Mouse (Mus musculus) cerebellum, adult 2 months (tissue): ENCODE measurements around the gene Pitpnm2. TPM values are rescaled to one million over a fixed set of nuclear protein-coding genes. Genes with fewer than 3 reads are reported as not detected.

Source experiments
- DNase-seq, 2 experiments: peaks; one replicate each; pipeline ENCODE4 v3.0.0; 2021
- H3K27ac ChIP-seq: fragments of 200-500 bp; 2 replicates; pipeline ENCODE4 v1.5.1; 2012; ENCODE audit warnings: low read length, control low read depth, inconsistent platforms; ENCODE audit not compliant: insufficient read depth
- H3K27me3 ChIP-seq: fragments of 200-500 bp; 2 replicates; pipeline ENCODE4 v1.6.1; 2012; ENCODE audit warnings: inconsistent platforms, mild to moderate bottlenecking, low read length, moderate library complexity; ENCODE audit not compliant: control insufficient read depth, insufficient read depth
- H3K4me1 ChIP-seq: fragments of 200-500 bp; 2 replicates; pipeline ENCODE4 v1.6.1; 2011; ENCODE audit warnings: low read length; ENCODE audit not compliant: control insufficient read depth, insufficient read depth
- H3K4me3 ChIP-seq: fragments of 200-500 bp; replicated peaks from 2 replicates; pipeline ENCODE3; 2011; ENCODE audit warnings: mild to moderate bottlenecking, low read depth, low read length, control low read depth; ENCODE audit not compliant: insufficient read depth
- CTCF ChIP-seq: fragments of 200-500 bp; IDR thresholded peaks from 2 replicates; pipeline ENCODE4 v1.5.1; 2011; ENCODE audit warnings: low read depth, mild to moderate bottlenecking, control low read depth, low read length, moderate library complexity, borderline replicate concordance; ENCODE audit not compliant: insufficient read depth
- POLR2A ChIP-seq: fragments of 200-500 bp; IDR thresholded peaks from 2 replicates; pipeline ENCODE4 v1.6.1; 2011; ENCODE audit warnings: low read length, control low read depth, borderline replicate concordance; ENCODE audit not compliant: insufficient read depth
- WGBS: fragments of 180-500 bp; shearing (Covaris S2); methylation state at CpG from one replicate; pipeline ENCODE4 v1.1.7; 2018; 5-methylcytosine and 5-hydroxymethylcytosine counted together
- polyA plus RNA-seq: library from polyadenylated mRNA; depleted of rRNA; stranded (reverse); fragments of >200 nt; gene quantifications from 2 replicates; pipeline ENCODE4 v1.2.3, GENCODE M21; 2012

Gene Pitpnm2
- polyA plus RNA-seq, 1 experiment: 54.2 TPM

- 65% methylated on average over 6 of the region's 6 CpGs for WGBS
- Histone ChIP-seq H3K4me1 (peaks cover 36% of the 10 kb centered on the region), H3K4me3 (no peak overlapping the region), H3K27me3 (no peaks in the 10 kb centered on the region), H3K27ac (no peak overlapping the region)
- TF ChIP-seq POLR2A: no peak
- no peak for DNase-seq
Observed at GRCm38 (mm10) chr5:124209850-124210249, 39.7 kb downstream of the Pitpnm2 start.

- no peak overlapping the region for H3K27ac ChIP-seq
- TF ChIP-seq CTCF: no peak
- no peak for TF ChIP-seq POLR2A
- H3K4me1 ChIP-seq: peaks cover 41% of the 10 kb centered on the region
- H3K4me3 ChIP-seq: no peak overlapping the region
- no peak for DNase-seq
- 81% methylated on average over 8 of the region's 8 CpGs for WGBS
- no peaks in the 10 kb centered on the region for H3K27me3 ChIP-seq
Observed at GRCm38 (mm10) chr5:124208030-124208429, 41.5 kb downstream of the Pitpnm2 start.

- Histone ChIP-seq H3K27me3 (no peaks in the 10 kb centered on the region), H3K4me1 (peaks cover 42% of the 10 kb centered on the region), H3K27ac (no peak overlapping the region), H3K4me3 (no peak overlapping the region)
- 48% methylated on average over 13 of the region's 13 CpGs for WGBS
- no peak for DNase-seq
- no peak for TF ChIP-seq CTCF
Observed at GRCm38 (mm10) chr5:124206481-124207038, 43.0 kb downstream of the Pitpnm2 start.

GRCm38 (mm10) chr5:124205809-124206380, 43.7 kb downstream of the Pitpnm2 start:
- H3K27me3 ChIP-seq: no peaks in the 10 kb centered on the region
- H3K4me1 ChIP-seq: peaks cover 35% of the 10 kb centered on the region
- WGBS: 57% methylated on average over 5 of the region's 5 CpGs
- no peak for TF ChIP-seq POLR2A
- no peak for DNase-seq
- no peak overlapping the region for H3K27ac ChIP-seq
- H3K4me3 ChIP-seq: no peak overlapping the region

GRCm38 (mm10) chr5:124205211-124205610, 44.3 kb downstream of the Pitpnm2 start:
- no peak overlapping the region for H3K4me3 ChIP-seq
- H3K27ac ChIP-seq: no peak overlapping the region
- H3K27me3 ChIP-seq: no peaks in the 10 kb centered on the region
- 91% methylated on average over 9 of the region's 9 CpGs for WGBS
- TF ChIP-seq POLR2A: no peak
- no peak for TF ChIP-seq CTCF
- DNase-seq: no peak
- peaks cover 28% of the 10 kb centered on the region for H3K4me1 ChIP-seq

- H3K27me3 ChIP-seq: no peaks in the 10 kb centered on the region
- peaks cover 26% of the 10 kb centered on the region for H3K4me1 ChIP-seq
- no peak overlapping the region for H3K27ac ChIP-seq
- TF ChIP-seq POLR2A (no peak), CTCF (no peak)
- DNase-seq: no peak
- WGBS: 83% methylated on average over 9 of the region's 9 CpGs
- no peak overlapping the region for H3K4me3 ChIP-seq
Observed at GRCm38 (mm10) chr5:124204127-124204794, 45.3 kb downstream of the Pitpnm2 start.

GRCm38 (mm10) chr5:124203251-124203650, 46.3 kb downstream of the Pitpnm2 start:
- no peak for TF ChIP-seq POLR2A
- TF ChIP-seq CTCF: no peak
- WGBS: 91% methylated on average over 4 of the region's 4 CpGs

GRCm38 (mm10) chr5:124202071-124202470, 47.5 kb downstream of the Pitpnm2 start:
- no peak for DNase-seq
- WGBS: 83% methylated on average over 4 of the region's 4 CpGs
- H3K27ac ChIP-seq: no peak overlapping the region
- H3K4me1 ChIP-seq: peaks cover 35% of the 10 kb centered on the region
- H3K4me3 ChIP-seq: no peak overlapping the region
- TF ChIP-seq POLR2A (no peak), CTCF (no peak)
- no peaks in the 10 kb centered on the region for H3K27me3 ChIP-seq

More at GRCm38 (mm10) chr5:124203251-124203650, 46.3 kb downstream of the Pitpnm2 start:
- Histone ChIP-seq H3K27me3 (no peaks in the 10 kb centered on the region), H3K4me3 (no peak overlapping the region), H3K4me1 (peaks cover 35% of the 10 kb centered on the region), H3K27ac (no peak overlapping the region)
- DNase-seq: no peak
